Mouse (Mus musculus) hindbrain, embryonic 14.5 days (tissue): ENCODE data around the gene Creb1. TPM values are rescaled to one million over a fixed set of nuclear protein-coding genes. Genes with fewer than 3 reads are reported as not detected.
"Not testable (repeated sequence)": the region's sequence is repeated elsewhere in the genome, so short reads cannot be mapped to it uniquely, and the experiment has no call there.

Experiments used
- ATAC-seq: fragments of 200-750 bp; cut with Nextera tagmentation; 2 replicates; pipeline ENCODE4 v1.8.0; 2017; ENCODE audit warnings: moderate number of reproducible peaks, mild to moderate bottlenecking, moderate TSS enrichment, moderate library complexity; ENCODE audit not compliant: low FRiP score
- DNase-seq: peaks from one replicate; pipeline ENCODE4 v3.0.0-alpha.2; 2015; ENCODE audit warnings: low spot score
- H3K27ac ChIP-seq: fragments of 300-500 bp; sonication (generic); 2 replicates; pipeline ENCODE4 v1.5.1; 2014; ENCODE audit warnings: mild to moderate bottlenecking, moderate library complexity
- H3K27me3 ChIP-seq: fragments of 300-500 bp; sonication (generic); 2 replicates; pipeline ENCODE4 v1.6.1; 2014; ENCODE audit warnings: mild to moderate bottlenecking, low read length, mixed read lengths; ENCODE audit not compliant: control insufficient read depth, insufficient read depth
- H3K36me3 ChIP-seq: fragments of 300-500 bp; sonication (generic); replicated peaks from 2 replicates; pipeline ENCODE4 v1.6.1; 2014; ENCODE audit not compliant: control insufficient read depth, insufficient read depth
- H3K4me1 ChIP-seq: fragments of 300-500 bp; sonication (generic); replicated peaks from 2 replicates; pipeline ENCODE4 v1.6.1; 2014; ENCODE audit warnings: antibody characterized with exemption, low read length, mixed read lengths; ENCODE audit not compliant: control insufficient read depth, insufficient read depth
- H3K4me2 ChIP-seq: fragments of 300-500 bp; sonication (generic); replicated peaks from 2 replicates; pipeline ENCODE4 v1.6.1; 2014; ENCODE audit warnings: mild to moderate bottlenecking, moderate library complexity
- H3K4me3 ChIP-seq: fragments of 300-500 bp; sonication (generic); replicated peaks from 2 replicates; pipeline ENCODE4 v1.5.1; 2014; ENCODE audit warnings: mild to moderate bottlenecking, low read length
- H3K9ac ChIP-seq: fragments of 300-500 bp; sonication (generic); 2 replicates; pipeline ENCODE4 v1.6.1; 2014
- H3K9me3 ChIP-seq: fragments of 300-500 bp; sonication (generic); 2 replicates; pipeline ENCODE4 v1.6.1; 2016; ENCODE audit warnings: low read length; ENCODE audit not compliant: control insufficient read depth
- WGBS: fragments of 180-500 bp; shearing (Covaris S2); extraction: QIAGEN DNeasy Blood & Tissue Kit; methylation state at CpG from one replicate; pipeline ENCODE4 v1.1.7; 2014; 5-methylcytosine and 5-hydroxymethylcytosine counted together
- polyA plus RNA-seq: library from polyadenylated mRNA; unstranded; fragments of >200 nt; fragmentation: Nextera tagmentation; extraction: Ambion mirVana; gene quantifications from 2 replicates; pipeline ENCODE4 v1.2.1, GENCODE M21; 2014

Creb1 gene
- polyA plus RNA-seq, 1 experiment from 2014 or later = 40.8 TPM

DNA sequence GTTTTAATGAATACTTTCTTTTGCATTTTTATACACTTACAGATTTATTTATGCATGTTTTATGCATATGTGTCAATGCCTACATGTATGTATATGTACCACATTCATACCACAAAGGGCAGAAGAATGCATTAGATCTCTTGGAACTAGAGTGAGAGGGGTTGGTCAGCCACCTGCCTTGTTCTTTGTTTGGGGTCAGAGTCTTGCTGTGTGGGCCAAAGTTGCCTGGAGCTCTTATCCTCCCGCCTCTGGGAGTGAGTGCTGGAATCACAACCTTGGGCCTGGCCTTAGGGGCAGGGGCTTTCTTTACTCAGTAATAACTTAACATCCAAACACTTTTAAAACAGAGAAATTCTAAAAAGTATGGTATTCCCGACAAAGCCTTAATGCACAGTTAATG is 44.3 kb downstream of the Creb1 start:
- H3K4me1 ChIP-seq = no peaks in the 10 kb centered on the region
- H3K27me3 ChIP-seq = no peaks in the 10 kb centered on the region
- H3K4me3 ChIP-seq = no peak overlapping the region
- peaks cover 52% of the 10 kb centered on the region for H3K36me3 ChIP-seq
- H3K9me3 ChIP-seq = no peaks in the 10 kb centered on the region
- H3K4me2 ChIP-seq = no peak overlapping the region
- WGBS = 73% methylated on average over 2 of the region's 2 CpGs
- DNase-seq (no peak), ATAC-seq (no peak)
- no peak overlapping the region for H3K9ac ChIP-seq
- H3K27ac ChIP-seq = no peak overlapping the region

GRCm38 (mm10) chr1:64577911-64578310 is 45.5 kb downstream of the Creb1 start:
- not testable (repeated sequence) for H3K9me3 ChIP-seq, H3K4me3 ChIP-seq, H3K9ac ChIP-seq, H3K27ac ChIP-seq, H3K27me3 ChIP-seq, DNase-seq, ATAC-seq, H3K4me2 ChIP-seq, H3K4me1 ChIP-seq
- 52% methylated on average over 9 of the region's 9 CpGs for WGBS
- peaks cover 56% of the 10 kb centered on the region for H3K36me3 ChIP-seq

GRCm38 (mm10) chr1:64578801-64579200 is 46.4 kb downstream of the Creb1 start:
- Histone ChIP-seq H3K4me1 (no peaks in the 10 kb centered on the region), H3K4me3 (no peak overlapping the region), H3K4me2 (no peak overlapping the region), H3K27me3 (no peaks in the 10 kb centered on the region), H3K9ac (no peak overlapping the region), H3K9me3 (no peaks in the 10 kb centered on the region), H3K36me3 (peaks cover 56% of the 10 kb centered on the region), H3K27ac (no peak overlapping the region)
- ATAC-seq (no peak), DNase-seq (no peak)
- WGBS = 94% methylated on average over 3 of the region's 3 CpGs

- Histone ChIP-seq H3K4me2 (no peak overlapping the region), H3K4me1 (no peaks in the 10 kb centered on the region), H3K9me3 (no peaks in the 10 kb centered on the region), H3K27ac (no peak overlapping the region), H3K36me3 (peaks cover 31% of the 10 kb centered on the region), H3K4me3 (no peak overlapping the region), H3K27me3 (no peaks in the 10 kb centered on the region), H3K9ac (no peak overlapping the region)
- DNase-seq (no peak), ATAC-seq (no peak)
- 70% methylated on average over 5 of the region's 5 CpGs for WGBS
These were observed 66.5 kb downstream of the Creb1 start for GRCm38 (mm10) chr1:64598926-64599325.

DNA sequence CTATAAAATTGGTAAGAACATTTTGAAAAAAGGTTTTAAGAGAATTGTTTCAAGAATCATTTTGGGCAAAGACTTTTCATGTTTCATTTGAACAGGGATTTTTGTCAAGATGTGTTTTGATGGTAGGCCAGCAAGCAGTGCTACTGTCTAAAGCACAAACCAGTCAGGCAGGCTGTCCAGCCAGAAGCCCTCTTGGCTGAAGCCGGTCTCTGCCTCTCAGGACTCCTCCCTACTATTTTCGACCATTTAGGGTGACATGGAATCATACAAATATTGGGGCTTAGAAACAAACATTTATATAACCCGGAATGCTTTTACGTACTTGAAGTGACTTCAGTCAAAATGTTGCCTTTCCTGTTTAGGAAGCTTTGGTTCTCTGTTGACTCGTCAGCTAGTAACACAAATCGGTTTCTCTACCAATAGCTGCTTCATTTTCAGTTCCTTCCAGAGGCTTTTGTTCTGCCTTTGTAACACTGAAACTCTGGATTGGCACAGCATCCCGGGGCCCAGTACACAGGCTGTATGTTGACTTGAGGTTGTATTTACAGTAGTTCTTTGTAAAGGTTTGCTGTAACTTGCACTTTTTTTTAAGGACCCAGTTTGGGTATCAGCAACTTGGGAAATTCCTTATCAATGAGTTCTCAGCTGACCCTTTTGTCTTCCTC is 68.1 kb downstream of the Creb1 start:
- Histone ChIP-seq H3K27me3 (no peaks in the 10 kb centered on the region), H3K36me3 (peaks cover 42% of the 10 kb centered on the region), H3K4me2 (no peak overlapping the region), H3K9ac (no peak overlapping the region), H3K27ac (no peak overlapping the region), H3K9me3 (no peaks in the 10 kb centered on the region), H3K4me1 (no peaks in the 10 kb centered on the region), H3K4me3 (no peak overlapping the region)
- ATAC-seq (no peak), DNase-seq (no peak)
- 91% methylated on average over 7 of the region's 7 CpGs for WGBS

- Histone ChIP-seq H3K4me2 (no peak overlapping the region), H3K4me1 (no peaks in the 10 kb centered on the region), H3K9ac (no peak overlapping the region), H3K36me3 (peaks cover 49% of the 10 kb centered on the region), H3K9me3 (no peaks in the 10 kb centered on the region), H3K27ac (no peak overlapping the region), H3K27me3 (no peaks in the 10 kb centered on the region), H3K4me3 (no peak overlapping the region)
- DNase-seq (no peak), ATAC-seq (no peak)
- 90% methylated on average over 6 of the region's 6 CpGs for WGBS
These were observed 68.9 kb downstream of the Creb1 start for GRCm38 (mm10) chr1:64601242-64601842.

DNA sequence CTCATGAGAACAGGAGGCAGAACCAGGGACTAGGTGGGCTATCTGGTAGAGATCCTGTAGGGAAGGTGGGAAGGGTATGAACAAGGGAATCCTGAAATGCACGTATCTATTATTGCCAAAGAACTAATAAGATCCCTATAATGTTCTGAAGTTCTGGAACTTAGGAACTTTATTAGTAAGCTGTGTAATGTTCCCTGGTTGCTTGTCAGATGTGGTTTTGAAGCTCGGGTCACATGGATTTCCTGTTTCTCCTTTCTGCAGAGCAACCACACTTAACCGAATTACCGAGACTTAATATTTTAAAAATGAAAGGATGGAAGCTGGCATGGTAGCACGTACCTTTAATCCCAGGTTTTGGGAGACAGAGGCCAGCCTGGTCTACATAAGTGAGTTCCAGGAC is 70.9 kb downstream of the Creb1 start:
- Histone ChIP-seq H3K9ac (no peak overlapping the region), H3K4me1 (no peaks in the 10 kb centered on the region), H3K4me3 (no peak overlapping the region), H3K27ac (no peak overlapping the region), H3K9me3 (no peaks in the 10 kb centered on the region), H3K4me2 (no peak overlapping the region), H3K36me3 (peaks cover 55% of the 10 kb centered on the region), H3K27me3 (no peaks in the 10 kb centered on the region)
- DNase-seq = no peak
- WGBS = 96% methylated on average over 5 of the region's 5 CpGs
- no peak for ATAC-seq

GRCm38 (mm10) chr1:64609145-64609544 is 76.7 kb downstream of the Creb1 start:
- no peak overlapping the region for H3K4me2 ChIP-seq
- H3K9me3 ChIP-seq = no peaks in the 10 kb centered on the region
- H3K36me3 ChIP-seq = peaks cover 54% of the 10 kb centered on the region
- no peaks in the 10 kb centered on the region for H3K27me3 ChIP-seq
- H3K4me3 ChIP-seq = no peak overlapping the region
- H3K9ac ChIP-seq = no peak overlapping the region
- no peak for ATAC-seq
- H3K27ac ChIP-seq = no peak overlapping the region
- 87% methylated on average over 4 of the region's 4 CpGs for WGBS
- no peaks in the 10 kb centered on the region for H3K4me1 ChIP-seq
- DNase-seq = no peak

DNA sequence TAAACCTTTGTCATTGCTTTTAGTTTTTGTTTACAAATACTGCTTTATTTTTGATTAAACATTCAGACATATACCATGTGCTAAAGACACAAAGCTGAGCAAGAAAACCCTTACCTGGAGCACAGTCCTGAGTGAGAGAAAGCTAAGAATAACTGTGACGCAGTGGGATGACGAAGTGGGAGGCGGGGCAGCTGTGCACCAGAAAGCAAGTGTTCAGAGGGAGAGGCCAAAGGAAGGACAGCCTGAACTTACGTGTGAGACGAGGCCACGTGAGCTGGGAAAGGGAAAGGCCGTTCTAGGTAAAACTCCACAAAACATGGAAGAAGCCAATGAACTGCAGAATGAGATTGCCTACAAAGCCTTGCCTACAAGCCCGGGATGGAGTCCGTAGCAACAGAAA is 77.5 kb downstream of the Creb1 start:
- H3K27ac ChIP-seq = no peak overlapping the region
- H3K36me3 ChIP-seq = peaks cover 47% of the 10 kb centered on the region
- H3K4me2 ChIP-seq = no peak overlapping the region
- DNase-seq (no peak), ATAC-seq (no peak)
- no peaks in the 10 kb centered on the region for H3K9me3 ChIP-seq
- H3K4me3 ChIP-seq = no peak overlapping the region
- WGBS = 91% methylated on average over 9 of the region's 9 CpGs
- no peak overlapping the region for H3K9ac ChIP-seq
- no peaks in the 10 kb centered on the region for H3K27me3 ChIP-seq
- no peaks in the 10 kb centered on the region for H3K4me1 ChIP-seq
